In genomic region chr15:79847100-79847499, GRCm38 (mm10) we compare ENCODE assay signal across 9 mouse cellular contexts. TPM values are rescaled to one million over a fixed set of nuclear protein-coding genes. Genes with fewer than 3 reads are reported as not detected.
DNase-seq lines count a peak whose midpoint lies in the region; ATAC-seq and TF ChIP-seq lines count a peak whose summit lies in the region.
"Had no signal": no experiment of that assay in that cellular context is flagged by ENCODE, and none has a peak within 500 bp of the region (broad histone marks: within the 10 kb centered on the region; RNA-seq: fewer than 3 reads in every experiment).

No protein-coding gene starts in this region.

- DNase-seq in adrenal gland, postnatal 10 days: peak; percentile 27
- no peak for DNase-seq in adrenal gland, adult 8-10 months
- DNase-seq in lung, adult 2 months: no peak
- peak; percentile 50 to 80 for DNase-seq in gastrocnemius, postnatal 4 days (ENCODE audit: low spot score in 2 of 2)
- peak; percentile 34 for DNase-seq in lung, postnatal 25 days (ENCODE audit: low spot score)
- no peak for DNase-seq in thymus, adult 2 months
- DNase-seq in adrenal gland, postnatal 36 days: no peak

- H3K27ac ChIP-seq in lung, embryonic 15.5 days: 0 out of 2 replicates have a peak overlapping the region, but pooled peaks have one; percentile 18
- no peak overlapping the region for H3K27ac ChIP-seq in thymus, adult 2 months (ENCODE audit: control insufficient read depth, insufficient read depth, low read length)

- H3K9me3 ChIP-seq in lung, embryonic 15.5 days: no peaks in the 10 kb centered on the region

- WGBS in lung, embryonic 15.5 days: 34% methylated on average over 5 of the region's 5 CpGs
- WGBS in lung, adult 2 months: 28% methylated on average over 5 of the region's 5 CpGs
- 69% methylated on average over 5 of the region's 5 CpGs for WGBS in thymus, adult 2 months

- TF ChIP-seq CTCF in lung, adult 2 months (IDR thresholded peaks at IDR 0.05; ENCODE audit: insufficient read depth, low read length): no peak
- TF ChIP-seq CTCF in thymus, adult 2 months (IDR thresholded peaks at IDR 0.05; ENCODE audit: borderline replicate concordance, control insufficient read depth, extremely low read depth, insufficient read depth, low read length, poor library complexity): no peak

- H3K4me2 ChIP-seq in lung, embryonic 15.5 days: no peak overlapping the region

- no peak overlapping the region for H3K4me3 ChIP-seq in lung, embryonic 15.5 days
- H3K4me3 ChIP-seq in lung, adult 2 months (replicated peaks; ENCODE audit: extremely low read depth, low read depth, low read length): no peak overlapping the region
- no peak overlapping the region for H3K4me3 ChIP-seq in thymus, adult 2 months (ENCODE audit: control insufficient read depth, insufficient read depth, low read length)

- H3K36me3 ChIP-seq in lung, embryonic 15.5 days: no peaks in the 10 kb centered on the region
- H3K36me3 ChIP-seq in thymus, adult 2 months (ENCODE audit: control insufficient read depth, insufficient read depth, low read length): no peaks in the 10 kb centered on the region

- peaks cover 10% of the 10 kb centered on the region for H3K4me1 ChIP-seq in lung, embryonic 15.5 days
- H3K4me1 ChIP-seq in lung, adult 2 months (ENCODE audit: control insufficient read depth, insufficient read depth, low read length): no peaks in the 10 kb centered on the region
- H3K4me1 ChIP-seq in thymus, adult 2 months (replicated peaks; ENCODE audit: control insufficient read depth, insufficient read depth, low read length): no peaks in the 10 kb centered on the region

- H3K9ac ChIP-seq in lung, embryonic 15.5 days: no peak overlapping the region

- no peaks in the 10 kb centered on the region for H3K27me3 ChIP-seq in lung, embryonic 15.5 days
- H3K27me3 ChIP-seq in thymus, adult 2 months (ENCODE audit: control insufficient read depth, insufficient read depth, low read length): no peaks in the 10 kb centered on the region

- no peak for TF ChIP-seq POLR2A in lung, adult 2 months (IDR thresholded peaks at IDR 0.05; ENCODE audit: borderline replicate concordance, extremely low read depth, low read depth, low read length)
- TF ChIP-seq POLR2A in thymus, adult 2 months (IDR thresholded peaks at IDR 0.05; ENCODE audit: control insufficient read depth, extremely low read depth, insufficient read depth, low read length, poor library complexity): no peak

- ATAC-seq in lung, embryonic 15.5 days (ENCODE audit: borderline replicate concordance, extremely low read depth, low FRiP score, low TSS enrichment): peak; percentile 81

RNA-seq across cellular contexts. Expression of gene Cbx6, which starts 12.6 kb away (rescaled TPM):
- 10 to 100 TPM; 58.8 to 68.4 TPM for total RNA-seq in adrenal gland, postnatal 10 days (2021)
- 10 to 100 TPM; 55.0 to 88.9 (median 65.5) TPM for total RNA-seq in adrenal gland, adult 8-10 months (2022)
- 72.9 and 73.8 TPM in 2 replicates for polyA plus RNA-seq in lung, embryonic 15.5 days (2015; fragmentation: Nextera tagmentation; extraction: Ambion mirVana)
- polyA plus RNA-seq in lung, adult 2 months (2012; rRNA removed): 87.3 and 94.1 TPM in 2 replicates
- 10 to 100 TPM; 58.9 to 59.7 TPM for total RNA-seq in gastrocnemius, postnatal 4 days (2021)
- polyA plus RNA-seq in thymus, adult 2 months (2012; rRNA removed): 136 and 145 TPM in 2 replicates
- total RNA-seq in adrenal gland, postnatal 36 days (2021): 10 to 100 TPM; 55.8 to 57.4 TPM

RNA-seq across cellular contexts. Expression of gene Npcd, which starts 13.1 kb away (rescaled TPM):
- 1 to 10 TPM; 1.2 to 1.7 TPM for total RNA-seq in adrenal gland, postnatal 10 days (2021)
- total RNA-seq in adrenal gland, adult 8-10 months (2022): 1 to 10 TPM in 3 of 4 experiments, not detected in 1; 1.1 to 2.4 (median 1.6) TPM
- polyA plus RNA-seq in lung, embryonic 15.5 days (2015; fragmentation: Nextera tagmentation; extraction: Ambion mirVana): 0.55 TPM in 1 of 2 replicates, not detected in the other
- polyA plus RNA-seq in lung, adult 2 months (2012; rRNA removed): 0.50 and 1.4 TPM in 2 replicates
- 1 to 10 TPM; 1.3 to 1.5 TPM for total RNA-seq in gastrocnemius, postnatal 4 days (2021)
- 0.55 TPM in 1 of 2 replicates, not detected in the other for polyA plus RNA-seq in thymus, adult 2 months (2012; rRNA removed)
- total RNA-seq in adrenal gland, postnatal 36 days (2021): 1 to 10 TPM; 1.1 to 2.2 TPM
- polyA plus RNA-seq: intestine, embryonic 14.5 days had no signal

RNA-seq across cellular contexts. Expression of gene Nptxr, which starts 42.5 kb away (rescaled TPM):
- total RNA-seq in adrenal gland, postnatal 10 days (2021): 1 to 10 TPM; 8.2 to 9.5 TPM
- total RNA-seq in adrenal gland, adult 8-10 months (2022): 10 to 100 TPM in 2 of 4 experiments, 1 to 10 TPM in 2; 6.4 to 11.9 (median 9.4) TPM
- polyA plus RNA-seq in lung, embryonic 15.5 days (2015; fragmentation: Nextera tagmentation; extraction: Ambion mirVana): 2.8 and 3.4 TPM in 2 replicates
- polyA plus RNA-seq in lung, adult 2 months (2012; rRNA removed): 3.1 and 3.7 TPM in 2 replicates
- 1 to 10 TPM; 7.7 to 8.2 TPM for total RNA-seq in gastrocnemius, postnatal 4 days (2021)
- 1.2 and 1.4 TPM in 2 replicates for polyA plus RNA-seq in thymus, adult 2 months (2012; rRNA removed)
- total RNA-seq in adrenal gland, postnatal 36 days (2021): 1 to 10 TPM; 6.0 to 6.7 TPM

RNA-seq across cellular contexts. Expression of gene Apobec3, which starts 44.4 kb away (rescaled TPM):
- total RNA-seq in adrenal gland, postnatal 10 days (2021): 10 to 100 TPM; 16.0 to 30.6 TPM
- 10 to 100 TPM; 16.1 to 29.3 (median 22.9) TPM for total RNA-seq in adrenal gland, adult 8-10 months (2022)
- 30.0 and 38.5 TPM in 2 replicates for polyA plus RNA-seq in lung, embryonic 15.5 days (2015; fragmentation: Nextera tagmentation; extraction: Ambion mirVana)
- 29.7 and 36.7 TPM in 2 replicates for polyA plus RNA-seq in lung, adult 2 months (2012; rRNA removed)
- total RNA-seq in gastrocnemius, postnatal 4 days (2021): 10 to 100 TPM; 10.2 to 13.4 TPM
- polyA plus RNA-seq in thymus, adult 2 months (2012; rRNA removed): 92.3 and 98.5 TPM in 2 replicates
- 10 to 100 TPM; 14.5 to 15.7 TPM for total RNA-seq in adrenal gland, postnatal 36 days (2021)

Comparison
In these comparisons a context has a peak if more than half of its experiments do, and no peak if none do; other contexts are left out.
1. DNase-seq: peak in adrenal gland, postnatal 10 days (single experiment), gastrocnemius, postnatal 4 days (2 of 2) and lung, postnatal 25 days (single experiment); none in adrenal gland, adult 8-10 months (single experiment), lung, adult 2 months (single experiment), thymus, adult 2 months (single experiment) and adrenal gland, postnatal 36 days (0 of 2).